Mouse (Mus musculus) embryonic facial prominence, embryonic 13.5 days (tissue): ENCODE data around the gene Gm45337. TPM values are rescaled to one million over a fixed set of nuclear protein-coding genes. Genes with fewer than 3 reads are reported as not detected.
A peak's percentile ranks its signal among the peaks of the same experiment; 100 is the strongest.

Source experiments
- ATAC-seq: fragments of 200-750 bp; cut with Nextera tagmentation; 2 replicates; pipeline ENCODE4 v1.8.0; 2017; ENCODE audit warnings: low read depth; ENCODE audit not compliant: insufficient number of reproducible peaks, insufficient read depth, low FRiP score, low TSS enrichment
- H3K27ac ChIP-seq: fragments of 300-500 bp; sonication (generic); 2 replicates; pipeline ENCODE4 v1.5.1; 2015; ENCODE audit warnings: moderate library complexity, mild to moderate bottlenecking, inconsistent platforms
- H3K27me3 ChIP-seq: fragments of 300-500 bp; sonication (generic); 2 replicates; pipeline ENCODE4 v1.6.1; 2015; ENCODE audit warnings: mild to moderate bottlenecking, inconsistent platforms
- H3K36me3 ChIP-seq: fragments of 300-500 bp; sonication (generic); 2 replicates; pipeline ENCODE4 v1.6.1; 2015; ENCODE audit warnings: mild to moderate bottlenecking, inconsistent platforms
- H3K4me1 ChIP-seq: fragments of 300-500 bp; sonication (generic); 2 replicates; pipeline ENCODE4 v1.6.1; 2015; ENCODE audit warnings: inconsistent platforms
- H3K4me2 ChIP-seq: fragments of 300-500 bp; sonication (generic); 2 replicates; pipeline ENCODE4 v1.6.1; 2015; ENCODE audit warnings: moderate library complexity, mild to moderate bottlenecking, inconsistent platforms
- H3K4me3 ChIP-seq: fragments of 300-500 bp; sonication (generic); 2 replicates; pipeline ENCODE4 v1.5.1; 2015; ENCODE audit warnings: mild to moderate bottlenecking, inconsistent platforms
- H3K9ac ChIP-seq: fragments of 300-500 bp; sonication (generic); 2 replicates; pipeline ENCODE4 v1.6.1; 2015; ENCODE audit warnings: mild to moderate bottlenecking, inconsistent platforms
- H3K9me3 ChIP-seq: fragments of 300-500 bp; sonication (generic); 2 replicates; pipeline ENCODE4 v1.6.1; 2016; ENCODE audit warnings: inconsistent platforms
- whole genome bisulfite sequencing: fragments of 180-500 bp; shearing (Covaris S2); methylation state at CpG from one replicate; pipeline ENCODE4 v1.1.7; 2015; ENCODE audit warnings: mixed read lengths; 5-methylcytosine and 5-hydroxymethylcytosine counted together
- polyA plus RNA-seq: library from polyadenylated mRNA; unstranded; fragments of >200 nt; fragmentation: Nextera tagmentation; extraction: Ambion mirVana; gene quantifications from 2 replicates; pipeline ENCODE4 v1.2.1, GENCODE M21; 2015

Gene Gm45337
- polyA plus RNA-seq, 1 experiment from 2014 or later = not detected

- H3K27ac ChIP-seq = no peak overlapping the region
- H3K36me3 ChIP-seq = no peaks in the 10 kb centered on the region
- H3K4me1 ChIP-seq = peaks cover 14% of the 10 kb centered on the region
- H3K9ac ChIP-seq = no peak overlapping the region
- 57% methylated on average over 4 of the region's 4 CpGs for WGBS
- H3K4me3 ChIP-seq = no peak overlapping the region
- ATAC-seq = no peak
- H3K9me3 ChIP-seq = no peaks in the 10 kb centered on the region
- H3K4me2 ChIP-seq = no peak overlapping the region
- H3K27me3 ChIP-seq = peaks cover 85% of the 10 kb centered on the region
Observed at GRCm38 (mm10) chr7:142096701-142097100, 47.7 kb downstream of the Gm45337 start.

GRCm38 (mm10) chr7:142095183-142095931 lies 49.0 kb downstream of the Gm45337 start, which contains the start of gene Dusp8:
Dusp8 (minus strand) TSS chr7:142095843.
- Histone ChIP-seq H3K27me3 (peaks cover 98% of the 10 kb centered on the region), H3K9ac (peak within 1 kb of the TSS; percentile 72), H3K4me2 (peak within 1 kb of the TSS; percentile 95), H3K4me1 (peaks cover 14% of the 10 kb centered on the region), H3K36me3 (no peaks in the 10 kb centered on the region), H3K9me3 (no peaks in the 10 kb centered on the region), H3K4me3 (peak within 1 kb of the TSS; percentile 70), H3K27ac (no peak within 1 kb of the TSS)
- peak; percentile 68; the same call in 1 of the 2 replicates for ATAC-seq
- under 1% methylated on average over 53 of the region's 63 CpGs for WGBS

GRCm38 (mm10) chr7:142094301-142095143 lies 49.9 kb downstream of the Gm45337 start:
- H3K9ac ChIP-seq = peak overlapping the region; percentile 72
- no peaks in the 10 kb centered on the region for H3K9me3 ChIP-seq
- peak overlapping the region; percentile 70 for H3K4me3 ChIP-seq
- peaks cover 100% of the 10 kb centered on the region for H3K27me3 ChIP-seq
- H3K36me3 ChIP-seq = no peaks in the 10 kb centered on the region
- H3K4me1 ChIP-seq = peaks cover 14% of the 10 kb centered on the region
- under 1% methylated on average over 80 of the region's 89 CpGs for WGBS
- ATAC-seq = 0 out of 2 replicates have a peak, but pooled peaks have one; percentile 10
- no peak overlapping the region for H3K27ac ChIP-seq
- H3K4me2 ChIP-seq = peak overlapping the region; percentile 95

GRCm38 (mm10) chr7:142093696-142094240 lies 50.6 kb downstream of the Gm45337 start:
- 20% methylated on average over 6 of the region's 6 CpGs for WGBS
- peaks cover 17% of the 10 kb centered on the region for H3K4me1 ChIP-seq
- no peak overlapping the region for H3K9ac ChIP-seq
- H3K27ac ChIP-seq = no peak overlapping the region
- peak overlapping the region; percentile 95 for H3K4me2 ChIP-seq
- H3K27me3 ChIP-seq = peaks cover 100% of the 10 kb centered on the region
- H3K36me3 ChIP-seq = no peaks in the 10 kb centered on the region
- no peaks in the 10 kb centered on the region for H3K9me3 ChIP-seq
- no peak for ATAC-seq
- H3K4me3 ChIP-seq = peak overlapping the region; percentile 70

Other genes with a start within 250 kb of the Gm45337 start
- gene Tollip, start 226.1 kb downstream of the Gm45337 start, polyA plus RNA-seq = 40.9 and 42.6 TPM in 2 replicates
- 1.1 and 1.2 TPM in 2 replicates for gene Brsk2, start 194.9 kb downstream of the Gm45337 start, polyA plus RNA-seq
- gene Mob2, start 83.5 kb downstream of the Gm45337 start, polyA plus RNA-seq = 66.1 and 69.2 TPM in 2 replicates
- 2.4 and 2.6 TPM in 2 replicates for gene Dusp8, start 48.8 kb downstream of the Gm45337 start, polyA plus RNA-seq
- not detected in 2 replicates for gene Gm45618, start 23.9 kb downstream of the Gm45337 start, polyA plus RNA-seq
- gene Gm39115, start 8.6 kb downstream of the Gm45337 start, polyA plus RNA-seq = not detected in 2 replicates
- gene Gm29735, start 12.5 kb upstream of the Gm45337 start, polyA plus RNA-seq = not detected in 2 replicates
- gene Gm4553, start 21.1 kb upstream of the Gm45337 start, polyA plus RNA-seq = not detected in 2 replicates
- not detected in 2 replicates for gene Krtap5-2, start 31.4 kb upstream of the Gm45337 start, polyA plus RNA-seq
- not detected in 2 replicates for gene Gm10153, start 45.8 kb upstream of the Gm45337 start, polyA plus RNA-seq
- gene Krtap5-3, start 56.8 kb upstream of the Gm45337 start, polyA plus RNA-seq = not detected in 2 replicates
- not detected in 2 replicates for gene Gm7579, start 67.3 kb upstream of the Gm45337 start, polyA plus RNA-seq
- not detected in 2 replicates for gene Krtap5-5, start 85.4 kb upstream of the Gm45337 start, polyA plus RNA-seq
- not detected in 2 replicates for gene Gm40460, start 96.5 kb upstream of the Gm45337 start, polyA plus RNA-seq
- not detected in 2 replicates for gene Gm2431, start 113.7 kb upstream of the Gm45337 start, polyA plus RNA-seq
- not detected in 2 replicates for gene Gm4559, start 129.8 kb upstream of the Gm45337 start, polyA plus RNA-seq
- gene Krtap5-1, start 152.5 kb upstream of the Gm45337 start, polyA plus RNA-seq = not detected in 2 replicates
- gene Krtap5-4, start 158.9 kb upstream of the Gm45337 start, polyA plus RNA-seq = not detected in 2 replicates
- 2.5 and 3.3 TPM in 2 replicates for gene Ifitm10, start 229.1 kb upstream of the Gm45337 start, polyA plus RNA-seq
- not detected in 2 replicates for gene Gm49369, start 238.1 kb upstream of the Gm45337 start, polyA plus RNA-seq
- gene Ctsd, start 243.4 kb upstream of the Gm45337 start, polyA plus RNA-seq = 210 and 222 TPM in 2 replicates